Mouse (Mus musculus) naive thymus-derived CD4-positive, alpha-beta T cell, adult 2 months (primary cell): ENCODE results near the gene Chd8.

Experiments used
- DNase-seq: peaks from one replicate; pipeline ENCODE4 v3.0.0-alpha.2; 2011; ENCODE audit warnings: low read depth

Chd8 gene

GRCm38 (mm10) chr14:52199412-52199811 is 58.2 kb downstream of the Chd8 start:
- DNase-seq = no peak

DNA sequence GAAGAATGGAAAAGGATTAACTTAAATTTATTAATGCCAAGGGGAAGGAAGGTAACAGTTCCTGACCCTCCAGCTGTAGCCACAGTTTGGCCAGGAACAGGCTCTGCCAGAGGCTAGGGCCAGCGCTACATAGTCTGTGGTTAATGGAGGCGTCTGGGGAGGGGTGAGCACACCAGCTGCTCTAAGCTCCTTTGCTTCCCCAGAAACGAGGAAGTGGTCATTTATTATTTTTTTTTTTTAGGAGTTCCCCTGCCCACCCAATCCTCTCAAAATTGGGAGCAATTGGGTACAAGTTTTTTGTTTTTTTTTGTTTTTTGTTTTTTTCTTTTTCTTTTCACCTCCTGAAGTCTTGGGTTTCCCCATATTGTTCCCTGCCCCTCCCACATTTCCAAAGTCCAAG is 59.4 kb downstream of the Chd8 start:
- DNase-seq = no peak

- DNase-seq = peak; percentile 89
Measured at GRCm38 (mm10) chr14:52197156-52197878, 60.3 kb downstream of the Chd8 start, which contains the start of gene Supt16. TSS of gene Supt16 (minus strand) at chr14:52197416.

DNA sequence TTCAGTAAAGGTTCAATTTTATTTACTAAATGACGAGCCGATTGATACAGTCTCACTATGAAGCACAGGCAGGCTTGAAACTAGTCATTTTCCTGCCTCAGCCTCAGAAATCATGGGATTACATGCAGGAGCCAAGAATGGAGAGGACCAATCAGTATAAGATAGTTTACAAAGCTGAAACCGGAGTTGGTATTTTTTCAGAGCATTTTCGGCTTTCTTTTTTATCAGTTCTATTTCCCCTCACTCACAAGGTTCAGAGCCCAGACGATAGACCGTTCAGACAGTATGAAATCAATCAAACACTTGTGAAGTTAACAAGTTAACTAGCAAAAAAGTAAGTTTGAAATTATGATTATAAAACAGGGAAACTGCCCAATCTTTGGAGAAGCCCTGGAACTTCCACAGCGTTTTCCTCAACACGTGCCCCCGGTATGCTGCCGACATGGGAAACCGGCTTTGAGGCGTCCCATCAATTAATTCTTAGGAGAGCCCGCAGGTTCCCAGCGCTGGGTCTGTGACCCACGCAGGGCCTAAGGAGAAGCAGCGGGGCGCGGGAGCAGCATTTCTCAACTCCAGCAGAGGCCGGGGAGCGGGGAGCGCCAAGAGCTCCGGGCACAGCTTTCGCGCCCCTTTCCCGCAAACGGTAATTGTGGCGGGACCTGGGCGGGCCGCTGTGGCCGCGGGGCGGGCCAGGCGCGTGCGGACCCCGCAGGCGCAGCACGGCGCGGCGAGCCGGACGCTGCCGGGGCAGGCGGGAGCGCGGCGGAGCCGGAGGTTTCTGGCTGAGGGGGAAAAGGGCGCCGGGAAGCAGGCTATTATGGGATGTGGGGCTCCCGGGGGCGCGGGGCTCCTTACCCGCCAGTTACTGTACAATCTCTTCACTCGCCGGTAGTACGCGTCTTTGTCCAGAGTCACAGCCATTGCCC is 61.1 kb downstream of the Chd8 start:
- peak; percentile 34 for DNase-seq

DNA sequence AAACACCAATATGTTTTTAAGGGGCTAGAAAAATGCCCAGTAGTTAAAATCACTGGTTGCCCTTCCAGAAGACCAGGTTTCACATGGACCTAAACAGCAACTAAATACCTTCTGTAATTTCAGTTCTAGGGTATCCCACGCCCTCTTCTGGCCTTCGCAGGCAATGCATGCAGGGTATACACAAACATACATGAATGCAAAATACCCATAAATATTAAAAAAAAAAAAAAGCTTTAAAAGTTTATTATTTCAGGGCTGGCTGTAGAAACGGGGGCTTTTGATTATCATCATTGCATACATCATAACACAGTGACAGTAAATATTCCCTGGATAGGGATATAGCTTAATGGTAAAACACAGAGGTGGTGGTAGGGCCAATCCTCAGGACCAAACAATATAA is 61.9 kb downstream of the Chd8 start:
- DNase-seq = peak; percentile 79

DNA sequence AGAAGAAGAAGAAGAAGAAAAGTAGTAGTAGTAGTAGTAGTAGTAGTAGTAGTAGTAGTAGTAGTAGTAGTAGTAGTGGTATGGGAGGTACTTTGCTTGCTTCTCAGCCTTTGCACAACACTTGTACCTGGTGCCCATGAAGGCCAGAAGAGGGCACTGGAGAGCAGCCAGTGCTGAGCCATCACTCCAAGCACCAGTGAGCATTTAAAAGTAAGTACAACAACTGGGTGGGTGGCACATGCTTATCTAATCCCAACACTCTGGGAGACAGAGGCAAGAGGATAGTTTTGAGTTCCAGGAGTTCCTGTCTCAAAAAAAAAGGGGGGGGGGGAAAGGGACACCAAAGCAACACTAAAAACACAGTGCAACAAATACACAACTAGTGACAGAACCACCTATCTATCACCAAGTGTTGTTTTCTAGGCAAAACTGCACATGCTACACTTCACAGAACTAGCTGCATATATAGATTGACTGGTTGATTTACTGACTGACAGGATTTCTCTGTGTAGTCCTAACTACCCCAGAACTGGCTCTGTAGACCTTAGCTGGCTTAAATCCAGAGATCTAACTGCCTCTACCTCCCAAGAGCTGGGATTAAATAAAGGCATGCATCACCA is 66.7 kb downstream of the Chd8 start:
- peak; percentile 76 for DNase-seq

DNA sequence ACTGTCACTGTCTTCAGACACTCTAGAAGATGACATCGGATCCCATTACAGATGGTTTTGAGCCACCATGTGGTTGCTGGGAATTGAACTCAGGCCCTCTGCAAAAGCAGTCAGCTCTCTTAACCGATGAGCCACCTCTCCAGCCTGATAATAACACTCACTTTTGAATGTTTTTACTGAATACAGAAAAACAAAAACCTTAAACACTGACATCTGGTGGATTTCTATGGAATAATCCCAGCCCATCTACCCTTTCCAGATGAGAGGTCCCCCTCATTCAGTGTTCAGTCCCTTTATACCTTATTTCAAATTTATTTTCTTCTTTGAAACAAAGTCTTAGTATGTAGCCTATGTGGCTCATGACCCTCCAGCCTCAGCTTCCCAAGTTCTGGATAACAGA is 68.1 kb downstream of the Chd8 start:
- DNase-seq = peak; percentile 12

- no peak for DNase-seq
Measured at GRCm38 (mm10) chr14:52188788-52189187, 68.8 kb downstream of the Chd8 start.

DNA sequence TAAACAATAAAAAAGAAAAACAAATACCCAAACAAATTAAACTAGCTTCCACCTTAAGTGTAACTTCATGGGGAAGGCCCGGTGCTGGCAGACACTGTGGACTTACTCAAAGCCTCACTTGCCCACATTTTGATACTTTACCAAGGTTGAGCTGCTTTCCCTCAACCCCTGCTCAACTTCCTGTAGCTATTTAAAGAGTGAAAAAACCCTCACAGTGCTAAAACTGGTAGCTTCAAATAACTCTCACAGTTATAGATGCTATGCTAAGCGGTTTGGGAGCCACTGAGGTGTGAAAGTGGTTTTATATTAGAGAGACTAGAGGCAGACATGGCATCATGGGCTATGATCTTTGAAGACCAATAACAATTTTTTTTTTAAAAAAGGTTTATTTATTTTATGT is 91.0 kb downstream of the Chd8 start:
- peak; percentile 35 for DNase-seq

DNA sequence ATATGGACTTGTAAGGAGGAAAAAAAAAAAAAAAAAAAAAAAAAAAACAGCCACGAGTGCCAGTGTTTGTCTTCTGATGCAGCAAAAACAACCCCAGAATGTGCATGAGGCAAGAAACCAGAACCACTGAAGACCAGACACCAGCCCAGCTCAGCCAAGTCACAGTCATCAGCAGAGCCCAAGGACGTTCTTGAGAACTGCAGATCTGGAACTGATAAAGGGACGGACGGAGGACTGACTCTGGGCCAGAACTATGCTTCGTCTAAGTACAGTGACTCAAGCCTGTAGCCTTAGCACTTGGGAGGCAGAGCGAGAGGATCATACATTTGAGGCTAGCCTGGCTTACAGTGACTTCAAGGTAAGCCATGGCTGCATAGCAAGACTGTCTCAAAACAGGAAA is 96.7 kb downstream of the Chd8 start:
- no peak for DNase-seq

GRCm38 (mm10) chr14:52155008-52155407 is 102.6 kb downstream of the Chd8 start:
- DNase-seq = no peak

- no peak for DNase-seq
Measured at GRCm38 (mm10) chr14:52152613-52153012, 105.0 kb downstream of the Chd8 start.

DNA sequence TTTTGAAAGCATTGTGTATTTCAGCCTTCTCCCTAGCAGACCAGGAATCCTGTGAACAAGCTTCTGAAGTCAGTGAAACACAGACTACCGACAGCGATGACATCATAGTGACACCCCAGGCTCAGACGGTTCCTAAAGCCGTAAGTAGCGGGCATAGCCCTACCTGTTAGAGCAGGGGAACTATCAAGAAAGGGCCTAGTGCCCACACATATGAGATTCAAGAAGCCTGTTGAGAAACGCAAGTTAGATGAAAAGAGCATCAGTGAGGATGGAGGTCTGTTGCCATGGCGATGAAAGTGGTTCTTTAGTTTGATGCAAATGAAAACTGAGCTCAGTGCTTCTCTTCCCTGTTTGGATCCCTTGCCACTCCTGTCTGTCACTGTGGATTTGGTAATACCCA is 105.4 kb downstream of the Chd8 start:
- DNase-seq = no peak

- DNase-seq = no peak
Measured at GRCm38 (mm10) chr14:52149888-52150287, 107.7 kb downstream of the Chd8 start.
